Mouse (Mus musculus): ENCODE measurements at regions not wholly inside any gene's neighbourhood (a gene's known extent, or its start where the extent isn't known, plus 50 kb on each side); places are given as distances from the start of the nearest gene placed in this dataset.

DNA sequence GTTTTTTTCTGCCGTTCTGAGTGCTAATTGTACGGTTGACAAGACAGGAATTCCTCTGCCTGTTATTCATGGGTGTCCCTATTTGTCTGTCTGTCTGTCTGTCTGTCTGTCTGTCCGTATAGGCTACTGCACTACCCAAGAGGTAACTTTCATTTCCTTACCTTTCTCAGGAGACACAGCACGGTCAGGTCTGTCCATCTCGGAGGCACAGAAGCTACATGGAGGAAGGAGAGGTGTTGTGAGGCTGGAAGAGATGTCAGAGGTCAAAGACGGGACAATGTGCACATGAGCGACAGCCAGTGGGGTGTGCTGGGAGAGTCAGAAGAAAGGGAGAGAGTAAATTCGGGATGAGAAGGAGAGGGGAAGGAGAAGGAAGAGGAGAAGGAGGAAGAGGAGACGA is 184.8 kb downstream of the Enc1 start:
- no peak for DNase-seq (ENCODE audit: extremely low spot score, low spot score)

- DNase-seq (ENCODE audit: extremely low spot score, low spot score), result no peak
Measured at GRCm38 (mm10) chr13:97423911-97424310, 183.0 kb downstream of the Enc1 start.

DNA sequence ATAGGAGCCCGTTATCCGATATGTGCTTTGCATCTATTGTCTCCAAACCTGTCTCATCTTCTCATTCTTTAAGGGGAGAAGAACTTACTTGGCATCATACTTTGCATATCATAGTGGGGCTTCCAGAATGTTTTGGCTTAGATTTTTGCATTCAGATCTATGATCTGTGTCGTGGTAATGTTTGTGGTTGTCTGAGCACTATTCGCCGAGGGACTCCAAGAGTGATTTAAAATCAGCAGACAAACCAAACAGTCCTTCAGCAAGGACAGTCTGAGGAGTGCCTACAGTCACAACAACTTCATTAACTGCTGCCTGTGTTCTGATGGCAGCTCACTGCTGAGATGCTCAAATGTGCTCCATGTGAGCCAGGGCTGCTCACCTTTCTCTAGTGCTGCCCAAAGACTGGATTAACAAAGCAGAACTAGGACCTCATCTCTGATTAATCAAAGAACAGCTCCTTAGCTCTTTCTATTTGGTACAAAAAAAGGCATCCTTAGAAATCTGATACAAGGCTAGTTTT is 182.5 kb downstream of the Enc1 start:
- no peak for DNase-seq (ENCODE audit: extremely low spot score, low spot score)

DNA sequence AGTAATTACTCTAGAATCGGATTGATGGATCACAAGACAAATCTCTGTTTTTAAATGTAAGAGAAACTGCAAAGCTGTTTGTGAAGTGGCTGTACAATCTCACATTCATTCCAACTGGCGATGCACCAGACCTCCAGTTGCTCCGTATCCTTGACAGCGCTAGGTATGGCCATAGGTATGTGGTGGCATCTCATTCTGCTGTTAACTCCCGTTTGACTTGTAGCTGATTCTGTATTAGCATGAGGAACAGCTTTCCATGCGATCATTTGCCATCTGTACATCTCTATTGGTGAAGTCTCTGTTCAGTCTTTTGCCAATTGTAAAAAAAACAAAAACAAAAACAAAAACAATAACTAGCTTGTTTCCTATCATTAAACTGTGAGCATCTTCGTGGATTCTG is 182.0 kb downstream of the Enc1 start:
- DNase-seq (ENCODE audit: extremely low spot score, low spot score), result no peak

GRCm38 (mm10) chr13:97421831-97422230 is 180.9 kb downstream of the Enc1 start:
- DNase-seq (ENCODE audit: extremely low spot score, low spot score), result no peak

GRCm38 (mm10) chr13:97420773-97421172 is 179.9 kb downstream of the Enc1 start:
- DNase-seq (ENCODE audit: extremely low spot score, low spot score), result no peak

GRCm38 (mm10) chr13:97419100-97419499 is 178.2 kb downstream of the Enc1 start:
- no peak for DNase-seq (ENCODE audit: extremely low spot score, low spot score)

GRCm38 (mm10) chr13:97418681-97419080 is 177.8 kb downstream of the Enc1 start:
- DNase-seq (ENCODE audit: extremely low spot score, low spot score), result no peak

- no peak for DNase-seq (ENCODE audit: extremely low spot score, low spot score)
Measured at GRCm38 (mm10) chr13:97418081-97418480, 177.2 kb downstream of the Enc1 start.

DNA sequence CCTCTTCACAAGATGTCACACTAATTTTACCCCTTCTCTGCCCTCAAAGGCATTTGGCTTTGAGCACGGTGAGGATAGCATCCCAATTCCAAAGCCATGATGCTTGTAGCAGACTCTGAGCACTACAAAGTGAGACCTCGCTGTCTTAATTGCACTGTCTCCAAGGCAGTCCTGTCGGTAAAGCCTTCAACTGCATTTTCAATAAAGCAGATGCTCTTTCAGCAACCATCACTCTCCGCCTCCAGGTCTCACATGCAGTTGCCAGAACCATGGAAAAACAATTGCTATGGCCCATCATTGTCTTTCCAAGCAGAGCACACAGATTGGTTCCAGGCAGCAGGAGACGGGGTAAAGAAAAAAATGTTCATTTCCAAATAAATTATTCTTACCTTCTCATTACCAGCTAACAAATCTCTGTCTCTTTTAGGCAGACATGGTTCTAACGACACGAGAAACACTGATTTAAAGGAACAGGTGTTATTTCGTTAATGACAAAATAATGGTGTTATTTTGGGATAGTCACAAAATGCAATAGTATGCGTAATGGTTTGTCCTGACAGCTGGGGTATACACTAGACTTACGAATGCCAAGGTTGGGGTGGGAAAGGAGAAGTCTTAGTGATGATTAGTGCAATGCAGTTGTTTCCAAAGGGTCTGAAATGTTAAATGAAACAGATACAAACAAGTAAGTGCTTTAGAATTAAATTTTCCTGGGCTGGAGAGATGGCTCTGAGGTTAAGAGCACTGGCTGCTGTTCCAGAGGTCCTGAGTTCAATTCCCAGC is 175.2 kb downstream of the Enc1 start:
- no peak for DNase-seq (ENCODE audit: extremely low spot score, low spot score)

- DNase-seq (ENCODE audit: extremely low spot score, low spot score), result no peak
Measured at GRCm38 (mm10) chr13:97415381-97415780, 174.5 kb downstream of the Enc1 start.

- no peak for DNase-seq (ENCODE audit: extremely low spot score, low spot score)
Measured at GRCm38 (mm10) chr13:97412151-97412550, 171.2 kb downstream of the Enc1 start.

- DNase-seq (ENCODE audit: extremely low spot score, low spot score), result no peak
Measured at GRCm38 (mm10) chr13:97410550-97411201, 169.8 kb downstream of the Enc1 start.

- DNase-seq (ENCODE audit: extremely low spot score, low spot score), result no peak
Measured at GRCm38 (mm10) chr13:97409891-97410525, 169.1 kb downstream of the Enc1 start.

DNA sequence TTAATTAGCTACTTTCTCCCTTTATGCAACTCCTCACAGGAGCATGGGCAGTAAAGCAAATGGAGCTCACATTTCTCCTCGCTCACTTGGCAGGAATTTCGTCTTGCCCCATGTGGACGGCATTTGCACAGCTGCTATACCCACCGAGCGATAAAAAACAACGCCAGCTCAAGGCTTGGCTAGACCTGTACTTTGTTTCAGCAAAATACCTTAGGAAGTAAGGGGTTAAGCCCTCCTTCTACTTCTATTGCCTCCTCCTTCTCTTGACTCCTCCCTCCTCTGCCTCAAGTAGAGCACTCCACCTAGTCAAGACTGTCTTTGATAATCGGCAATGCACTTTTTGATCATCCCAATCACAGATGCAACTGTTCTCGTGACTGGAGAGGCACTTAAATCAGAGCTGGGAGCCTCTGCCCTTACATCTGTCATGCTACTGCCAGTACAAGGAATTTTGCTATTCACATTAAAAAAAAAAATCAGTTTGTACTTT is 168.4 kb downstream of the Enc1 start:
- DNase-seq (ENCODE audit: extremely low spot score, low spot score), result no peak

- DNase-seq (ENCODE audit: extremely low spot score, low spot score), result no peak
Measured at GRCm38 (mm10) chr13:97408414-97409290, 167.7 kb downstream of the Enc1 start.

DNA sequence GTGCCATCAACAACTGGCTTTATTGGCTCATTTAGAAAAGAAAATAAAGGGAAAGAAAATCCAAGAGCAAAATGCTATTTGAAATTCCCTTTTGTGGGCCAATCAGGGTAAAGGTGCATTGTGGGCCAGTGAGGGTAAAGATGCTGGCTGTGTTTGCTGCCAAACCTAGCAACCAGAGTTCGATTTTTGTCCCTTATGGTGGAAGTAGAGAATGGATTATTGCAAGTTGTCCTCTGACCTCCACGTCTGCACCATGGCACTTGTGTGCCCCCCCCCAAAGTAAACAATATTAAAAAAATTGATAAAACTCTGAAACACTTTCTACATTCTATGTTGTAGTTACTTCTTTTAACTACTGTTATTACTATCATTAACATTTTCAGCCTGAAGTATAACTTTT is 166.9 kb downstream of the Enc1 start:
- DNase-seq (ENCODE audit: extremely low spot score, low spot score), result no peak

DNA sequence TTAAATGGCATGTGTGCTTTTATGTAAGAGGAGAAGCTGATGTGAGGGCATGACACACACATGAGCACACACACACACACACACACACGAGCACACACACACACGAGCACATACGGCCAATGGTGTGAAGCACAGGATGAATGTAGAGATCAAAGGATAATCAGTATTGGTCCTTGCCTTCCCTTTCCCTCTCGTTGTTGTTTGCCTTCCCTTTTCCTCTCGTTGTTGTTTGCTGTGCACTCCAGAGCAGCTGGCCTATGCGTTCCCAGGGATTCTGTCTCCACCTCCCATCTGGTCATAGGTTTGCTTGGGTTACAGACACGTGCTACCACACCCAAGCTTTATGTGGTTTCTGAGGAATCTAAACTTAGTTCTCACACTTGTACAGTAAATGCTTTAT is 165.8 kb downstream of the Enc1 start:
- DNase-seq (ENCODE audit: extremely low spot score, low spot score), result no peak

GRCm38 (mm10) chr13:97402164-97402761 is 161.4 kb downstream of the Enc1 start:
- no peak for DNase-seq (ENCODE audit: extremely low spot score, low spot score)

DNA sequence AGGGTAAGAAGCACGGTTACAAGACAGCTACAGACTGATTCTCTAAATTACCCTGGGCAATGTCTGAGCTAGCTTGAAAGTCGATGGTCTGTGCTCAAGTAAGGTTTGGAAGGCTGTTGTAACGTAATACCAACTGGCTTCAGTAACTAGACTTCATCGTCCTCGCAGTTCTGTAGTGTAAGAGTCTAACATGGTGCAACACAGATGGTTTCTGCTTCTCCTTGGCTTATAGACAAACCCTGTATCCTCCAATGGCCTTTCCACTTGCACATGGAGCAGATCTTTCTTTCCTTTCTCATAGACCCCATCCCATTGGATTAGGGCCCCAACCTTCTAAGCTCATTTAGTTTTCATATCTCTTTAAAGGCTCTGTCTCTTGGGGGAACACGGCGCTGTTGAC is 160.7 kb downstream of the Enc1 start:
- DNase-seq (ENCODE audit: extremely low spot score, low spot score), result no peak

DNA sequence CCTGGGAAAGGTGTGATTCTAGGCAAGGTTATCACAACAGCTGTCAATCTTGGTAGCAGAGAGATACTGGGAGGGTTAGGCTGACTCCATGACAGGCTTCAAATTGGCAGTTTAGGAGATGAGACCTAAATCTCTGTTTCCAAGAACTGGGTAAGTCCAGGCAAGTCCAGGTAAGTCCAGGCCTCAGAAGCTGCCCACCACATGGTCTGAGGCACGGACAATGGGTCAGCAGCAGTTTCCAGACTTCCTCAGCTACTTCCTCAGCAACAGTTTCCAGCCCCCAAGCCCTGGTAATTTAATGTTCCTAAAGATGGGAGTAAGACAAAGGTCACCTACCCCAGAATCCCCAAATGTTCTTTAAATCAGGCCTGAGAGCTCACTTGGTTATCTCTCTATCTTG is 157.1 kb downstream of the Enc1 start:
- DNase-seq (ENCODE audit: extremely low spot score, low spot score), result no peak

All from neural tube, embryonic 10.5 days (tissue).